Mouse (Mus musculus): ENCODE measurements around the gene Vps37d. TPM values are rescaled to one million over a fixed set of nuclear protein-coding genes. Genes with fewer than 3 reads are reported as not detected.

Vps37d gene
- polyA plus RNA-seq, 1 experiment from 2014 or later, result 10.9 TPM

DNA sequence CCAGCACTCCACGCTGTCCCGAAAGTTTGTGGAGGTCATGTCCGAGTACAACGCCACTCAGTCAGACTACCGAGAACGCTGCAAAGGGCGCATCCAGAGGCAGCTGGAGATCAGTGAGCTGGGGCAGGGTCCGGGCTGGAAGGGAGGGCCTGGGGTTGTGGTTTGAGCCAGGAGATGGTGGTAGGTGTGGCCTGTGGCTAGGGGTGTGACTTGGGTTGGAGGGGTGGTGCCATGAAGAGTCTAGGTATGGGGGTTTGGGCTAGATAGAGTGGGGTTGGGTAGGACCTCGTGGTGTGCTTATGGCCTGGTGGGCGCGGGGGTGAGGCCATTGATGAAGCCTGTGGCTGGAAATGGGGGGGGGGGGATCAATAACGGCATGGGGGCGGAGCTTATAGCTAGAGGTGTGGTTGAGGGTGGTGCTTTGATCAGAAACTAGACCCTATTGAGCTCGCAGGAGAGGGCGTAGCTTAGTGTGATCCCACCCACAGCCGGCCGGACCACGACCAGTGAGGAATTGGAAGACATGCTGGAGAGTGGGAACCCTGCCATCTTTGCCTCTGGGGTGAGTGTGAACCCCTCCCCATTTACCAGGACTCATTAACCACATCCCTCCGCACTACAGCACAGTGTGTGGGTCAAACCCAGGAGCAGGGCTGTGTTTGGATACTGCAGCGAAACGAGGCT lies 35.8 kb downstream of the Vps37d start:
- 37% methylated on average over 21 of the region's 21 CpGs for WGBS
- 0 out of 2 replicates have a peak, but pooled peaks have one; percentile 18 for ATAC-seq (replicated peaks; ENCODE audit: low FRiP score)
- no peak overlapping the region for H3K27ac ChIP-seq
- no peak overlapping the region for H3K9ac ChIP-seq
- no peaks in the 10 kb centered on the region for H3K9me3 ChIP-seq (replicated peaks)
- H3K4me2 ChIP-seq, result peak overlapping the region; percentile 36
- H3K27me3 ChIP-seq, result no peaks in the 10 kb centered on the region
- no peak overlapping the region for H3K4me3 ChIP-seq (replicated peaks)
- H3K4me1 ChIP-seq, result peaks cover 4% of the 10 kb centered on the region; the same call in 1 of the 2 replicates
- H3K36me3 ChIP-seq, result peaks cover 64% of the 10 kb centered on the region

- peaks cover 4% of the 10 kb centered on the region; the same call in 1 of the 2 replicates for H3K4me1 ChIP-seq
Measured at GRCm38 (mm10) chr5:135040777-135041176, 37.3 kb downstream of the Vps37d start.

GRCm38 (mm10) chr5:135040059-135040458 lies 38.0 kb downstream of the Vps37d start:
- Histone ChIP-seq H3K4me1 (peaks cover 4% of the 10 kb centered on the region; the same call in 1 of the 2 replicates), H3K27ac (0 out of 2 replicates have a peak overlapping the region, but pooled peaks have one; percentile 6), H3K36me3 (peaks cover 52% of the 10 kb centered on the region), H3K4me2 (no peak overlapping the region), H3K9me3 (replicated peaks) (no peaks in the 10 kb centered on the region), H3K4me3 (replicated peaks) (no peak overlapping the region), H3K27me3 (no peaks in the 10 kb centered on the region), H3K9ac (no peak overlapping the region)
- ATAC-seq (replicated peaks; ENCODE audit: low FRiP score), result no peak
- 56% methylated on average over 6 of the region's 6 CpGs for WGBS

More at GRCm38 (mm10) chr5:135040777-135041176, 37.3 kb downstream of the Vps37d start:
- no peaks in the 10 kb centered on the region for H3K27me3 ChIP-seq
- H3K4me2 ChIP-seq, result no peak overlapping the region
- WGBS, result 61% methylated on average over 11 of the region's 11 CpGs
- H3K4me3 ChIP-seq (replicated peaks), result no peak overlapping the region
- H3K27ac ChIP-seq, result no peak overlapping the region
- H3K36me3 ChIP-seq, result peaks cover 59% of the 10 kb centered on the region
- no peak overlapping the region for H3K9ac ChIP-seq
- no peaks in the 10 kb centered on the region for H3K9me3 ChIP-seq (replicated peaks)
- no peak for ATAC-seq (replicated peaks; ENCODE audit: low FRiP score)

DNA sequence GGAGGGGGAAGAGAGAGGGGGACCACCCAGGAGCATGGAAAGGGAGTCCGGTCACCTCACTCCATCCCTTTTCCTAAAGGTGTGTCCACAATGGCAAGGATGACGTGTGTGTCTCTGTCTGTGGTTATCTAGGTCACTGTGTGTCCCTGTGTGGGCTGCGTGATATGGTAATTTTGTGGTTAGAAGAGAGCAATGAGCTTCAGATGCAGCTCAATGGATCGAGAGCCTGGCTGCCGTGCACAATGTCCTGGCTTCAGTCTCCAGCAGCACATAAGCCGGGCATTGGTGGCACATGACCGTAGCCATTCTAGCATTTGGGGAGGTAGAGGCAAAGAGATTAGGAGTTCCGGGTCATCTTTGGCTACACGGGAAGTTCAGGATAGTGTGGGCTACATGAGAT lies 38.5 kb downstream of the Vps37d start:
- 0 out of 2 replicates have a peak overlapping the region, but pooled peaks have one; percentile 6 for H3K27ac ChIP-seq
- H3K4me3 ChIP-seq (replicated peaks), result no peak overlapping the region
- H3K4me2 ChIP-seq, result no peak overlapping the region
- H3K27me3 ChIP-seq, result no peaks in the 10 kb centered on the region
- H3K9ac ChIP-seq, result no peak overlapping the region
- H3K4me1 ChIP-seq, result peaks cover 4% of the 10 kb centered on the region; the same call in 1 of the 2 replicates
- peaks cover 47% of the 10 kb centered on the region for H3K36me3 ChIP-seq
- H3K9me3 ChIP-seq (replicated peaks), result no peaks in the 10 kb centered on the region
- ATAC-seq (replicated peaks; ENCODE audit: low FRiP score), result no peak
- WGBS, result 85% methylated on average over 9 of the region's 9 CpGs

DNA sequence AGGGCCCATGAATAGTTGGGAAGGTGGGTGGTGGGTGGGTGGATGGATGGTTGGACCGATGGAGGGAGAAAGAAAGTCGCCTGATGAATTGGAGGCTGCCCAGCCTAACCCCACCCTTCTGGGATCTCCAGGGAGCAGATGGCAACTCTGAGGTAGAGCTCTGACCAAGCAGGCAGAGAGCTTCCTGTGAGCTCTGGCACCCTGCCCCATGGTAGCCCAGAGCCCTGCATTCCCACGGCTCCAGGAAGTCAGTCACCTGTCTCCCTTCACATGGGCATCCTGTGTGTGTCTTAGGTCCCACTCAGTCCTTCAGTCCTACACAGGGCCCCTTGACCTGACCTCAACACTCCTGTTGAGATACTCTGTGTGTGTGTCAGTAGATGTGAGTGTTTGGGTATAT lies 40.1 kb downstream of the Vps37d start:
- no peak overlapping the region for H3K27ac ChIP-seq
- H3K27me3 ChIP-seq, result no peaks in the 10 kb centered on the region
- 84% methylated on average over 3 of the region's 3 CpGs for WGBS
- H3K4me1 ChIP-seq, result peaks cover 4% of the 10 kb centered on the region; the same call in 1 of the 2 replicates
- H3K36me3 ChIP-seq, result peaks cover 43% of the 10 kb centered on the region
- H3K9ac ChIP-seq, result no peak overlapping the region
- H3K9me3 ChIP-seq (replicated peaks), result no peaks in the 10 kb centered on the region
- H3K4me2 ChIP-seq, result no peak overlapping the region
- ATAC-seq (replicated peaks; ENCODE audit: low FRiP score), result no peak
- H3K4me3 ChIP-seq (replicated peaks), result no peak overlapping the region

DNA sequence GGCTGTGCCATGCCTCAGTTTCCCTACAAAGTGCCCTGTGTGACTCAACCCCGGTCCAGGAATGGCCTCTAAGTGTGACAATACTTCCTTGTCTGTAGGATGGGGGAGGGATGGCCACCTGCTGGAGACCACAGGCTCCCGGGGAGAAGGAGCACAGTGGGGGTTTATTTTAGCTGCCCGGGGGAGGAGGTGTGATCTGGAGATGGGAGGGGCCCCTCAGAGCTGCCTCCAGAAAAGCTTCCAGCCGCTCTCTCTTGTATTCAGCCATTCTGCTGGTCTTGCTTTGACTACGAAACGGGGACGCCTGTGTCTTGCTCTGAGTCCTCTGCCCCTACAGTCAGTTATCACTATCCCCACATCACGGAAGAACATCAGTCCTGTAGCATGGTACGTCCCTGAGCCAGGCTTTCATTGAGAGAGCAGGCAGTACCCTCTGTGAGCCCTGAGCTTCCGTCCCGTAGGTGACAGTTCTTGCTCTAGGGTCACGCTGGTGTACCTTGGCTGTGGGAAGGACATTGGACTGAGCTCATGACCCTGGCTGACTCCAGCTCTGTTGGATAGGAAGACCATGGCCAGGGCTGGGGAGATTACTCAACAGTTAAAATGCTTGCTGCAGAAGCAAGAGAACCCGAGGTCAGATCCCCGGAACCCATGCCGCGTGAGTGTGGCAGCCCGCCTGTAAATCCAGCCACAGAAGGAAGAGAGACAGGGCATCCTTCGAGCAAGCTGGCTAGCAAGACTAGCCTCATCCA lies 42.3 kb downstream of the Vps37d start:
- H3K4me3 ChIP-seq (replicated peaks), result no peak overlapping the region
- no peaks in the 10 kb centered on the region for H3K9me3 ChIP-seq (replicated peaks)
- no peak overlapping the region for H3K9ac ChIP-seq
- H3K4me2 ChIP-seq, result no peak overlapping the region
- no peaks in the 10 kb centered on the region for H3K4me1 ChIP-seq
- no peak overlapping the region for H3K27ac ChIP-seq
- no peak for ATAC-seq (replicated peaks; ENCODE audit: low FRiP score)
- H3K36me3 ChIP-seq, result peaks cover 34% of the 10 kb centered on the region
- WGBS, result 69% methylated on average over 18 of the region's 18 CpGs
- H3K27me3 ChIP-seq, result no peaks in the 10 kb centered on the region

GRCm38 (mm10) chr5:135034593-135034992 lies 43.5 kb downstream of the Vps37d start:
- Histone ChIP-seq H3K4me3 (replicated peaks) (no peak overlapping the region), H3K4me2 (no peak overlapping the region), H3K9ac (no peak overlapping the region), H3K27me3 (no peaks in the 10 kb centered on the region), H3K4me1 (peaks cover under 1% of the 10 kb centered on the region), H3K9me3 (replicated peaks) (no peaks in the 10 kb centered on the region), H3K36me3 (peaks cover 29% of the 10 kb centered on the region), H3K27ac (no peak overlapping the region)
- no peak for ATAC-seq (replicated peaks; ENCODE audit: low FRiP score)
- 97% methylated on average over 2 of the region's 2 CpGs for whole genome bisulfite sequencing

DNA sequence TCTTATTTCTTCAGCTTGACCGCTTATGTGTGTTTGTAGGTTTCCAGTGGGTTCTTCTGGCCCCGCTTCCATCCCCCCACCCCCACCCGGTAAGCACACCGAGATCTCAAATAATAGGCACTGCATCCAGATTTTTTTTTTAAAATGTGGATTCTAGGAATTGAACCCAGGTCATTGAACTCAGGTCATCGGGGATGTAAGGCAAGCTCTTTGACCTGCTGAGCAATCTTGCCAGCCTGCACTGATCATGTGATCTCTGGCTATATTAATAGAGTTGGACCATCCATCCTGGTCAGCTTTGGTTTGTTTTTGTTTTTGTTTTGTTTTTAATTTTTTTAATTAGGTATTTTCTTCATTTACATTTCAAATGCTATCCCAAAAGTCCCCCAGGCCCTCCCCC lies 45.5 kb downstream of the Vps37d start:
- Histone ChIP-seq H3K9ac (no peak overlapping the region), H3K27ac (no peak overlapping the region), H3K4me1 (peaks cover 14% of the 10 kb centered on the region), H3K4me3 (replicated peaks) (no peak overlapping the region), H3K9me3 (replicated peaks) (no peaks in the 10 kb centered on the region), H3K36me3 (peaks cover 13% of the 10 kb centered on the region), H3K27me3 (no peaks in the 10 kb centered on the region), H3K4me2 (no peak overlapping the region)
- WGBS, result 89% methylated on average over 5 of the region's 5 CpGs
- ATAC-seq (replicated peaks; ENCODE audit: low FRiP score), result no peak

DNA sequence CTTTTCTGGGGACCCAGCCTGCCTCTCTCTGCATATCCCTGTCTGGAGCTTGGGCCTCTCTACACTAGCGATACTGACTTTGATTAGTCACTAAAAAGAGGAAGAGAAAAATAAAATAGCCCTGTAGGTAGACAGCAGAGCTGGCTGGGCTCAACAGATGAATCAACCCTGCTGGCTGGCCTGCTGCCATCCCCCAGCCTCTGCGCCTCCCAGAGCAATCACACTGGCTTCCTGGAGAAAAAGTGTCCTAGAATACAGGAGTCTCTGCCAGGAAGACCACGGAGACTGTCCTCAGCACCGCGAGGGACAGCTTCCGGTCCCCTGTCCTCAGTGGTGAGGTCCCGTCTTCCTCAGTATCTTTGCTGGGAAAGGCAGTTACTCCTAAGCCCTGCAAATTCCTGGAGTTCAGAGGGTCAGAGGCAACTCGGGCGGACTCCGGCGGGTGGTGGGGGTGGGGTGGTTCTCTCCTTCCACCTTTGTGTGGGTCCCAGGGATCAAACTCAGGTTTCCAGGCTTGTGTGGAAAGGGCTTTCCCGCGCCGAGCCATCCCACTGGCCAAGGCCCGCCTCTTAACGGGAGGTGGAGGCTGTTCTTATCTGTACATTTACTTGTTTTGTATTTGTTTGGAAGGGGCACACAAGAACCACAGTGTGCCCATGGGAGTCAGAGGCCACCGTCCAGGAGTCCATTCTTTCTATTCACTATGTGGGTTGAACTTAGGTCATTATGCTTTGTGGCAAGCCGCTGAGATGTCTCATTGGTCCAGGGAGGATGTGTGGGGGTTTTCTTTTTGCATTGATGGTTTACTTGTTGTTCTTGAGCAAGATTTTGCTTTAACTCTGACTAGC lies 48.8 kb downstream of the Vps37d start:
- Histone ChIP-seq H3K4me2 (peak overlapping the region; percentile 34), H3K4me3 (replicated peaks) (peak overlapping the region; percentile 7; the same call in 1 of the 2 replicates)
- ATAC-seq (replicated peaks; ENCODE audit: low FRiP score), result no peak

GRCm38 (mm10) chr5:135025899-135026298 lies 52.2 kb downstream of the Vps37d start:
- Histone ChIP-seq H3K4me3 (replicated peaks) (peak overlapping the region; percentile 73), H3K27ac (peak overlapping the region; percentile 45; the same call in 1 of the 2 replicates), H3K4me1 (peaks cover 57% of the 10 kb centered on the region), H3K9ac (0 out of 2 replicates have a peak overlapping the region, but pooled peaks have one; percentile 7), H3K9me3 (replicated peaks) (no peaks in the 10 kb centered on the region), H3K4me2 (peak overlapping the region; percentile 93), H3K27me3 (no peaks in the 10 kb centered on the region), H3K36me3 (no peaks in the 10 kb centered on the region)
- no peak for ATAC-seq (replicated peaks; ENCODE audit: low FRiP score)
- 8% methylated on average over 7 of the region's 7 CpGs for WGBS

More for the DNA sequence above, 48.8 kb downstream of the Vps37d start:
- Histone ChIP-seq H3K27me3 (no peaks in the 10 kb centered on the region), H3K36me3 (peaks cover under 1% of the 10 kb centered on the region; the same call in 1 of the 2 replicates), H3K9me3 (replicated peaks) (no peaks in the 10 kb centered on the region), H3K9ac (no peak overlapping the region), H3K4me1 (peaks cover 40% of the 10 kb centered on the region), H3K27ac (peak overlapping the region; percentile 57)
- 45% methylated on average over 18 of the region's 18 CpGs for WGBS

GRCm38 (mm10) chr5:135024665-135025224 lies 53.3 kb downstream of the Vps37d start:
- no peak for ATAC-seq (replicated peaks; ENCODE audit: low FRiP score)
- Histone ChIP-seq H3K9ac (0 out of 2 replicates have a peak overlapping the region, but pooled peaks have one; percentile 80), H3K4me3 (replicated peaks) (peak overlapping the region; percentile 73), H3K4me1 (peaks cover 57% of the 10 kb centered on the region), H3K4me2 (peak overlapping the region; percentile 93), H3K27ac (peak overlapping the region; percentile 65; the same call in 1 of the 2 replicates), H3K9me3 (replicated peaks) (no peaks in the 10 kb centered on the region), H3K36me3 (no peaks in the 10 kb centered on the region), H3K27me3 (no peaks in the 10 kb centered on the region)
- WGBS, result 17% methylated on average over 11 of the region's 11 CpGs

Data from kidney, embryonic 15.5 days (tissue).